Mouse (Mus musculus): ENCODE results near the gene Coq10a. TPM values are rescaled to one million over a fixed set of nuclear protein-coding genes. Genes with fewer than 3 reads are reported as not detected.

The Coq10a gene
- total RNA-seq (2021), result 10 to 100 TPM; 52.9 to 53.5 TPM

DNA sequence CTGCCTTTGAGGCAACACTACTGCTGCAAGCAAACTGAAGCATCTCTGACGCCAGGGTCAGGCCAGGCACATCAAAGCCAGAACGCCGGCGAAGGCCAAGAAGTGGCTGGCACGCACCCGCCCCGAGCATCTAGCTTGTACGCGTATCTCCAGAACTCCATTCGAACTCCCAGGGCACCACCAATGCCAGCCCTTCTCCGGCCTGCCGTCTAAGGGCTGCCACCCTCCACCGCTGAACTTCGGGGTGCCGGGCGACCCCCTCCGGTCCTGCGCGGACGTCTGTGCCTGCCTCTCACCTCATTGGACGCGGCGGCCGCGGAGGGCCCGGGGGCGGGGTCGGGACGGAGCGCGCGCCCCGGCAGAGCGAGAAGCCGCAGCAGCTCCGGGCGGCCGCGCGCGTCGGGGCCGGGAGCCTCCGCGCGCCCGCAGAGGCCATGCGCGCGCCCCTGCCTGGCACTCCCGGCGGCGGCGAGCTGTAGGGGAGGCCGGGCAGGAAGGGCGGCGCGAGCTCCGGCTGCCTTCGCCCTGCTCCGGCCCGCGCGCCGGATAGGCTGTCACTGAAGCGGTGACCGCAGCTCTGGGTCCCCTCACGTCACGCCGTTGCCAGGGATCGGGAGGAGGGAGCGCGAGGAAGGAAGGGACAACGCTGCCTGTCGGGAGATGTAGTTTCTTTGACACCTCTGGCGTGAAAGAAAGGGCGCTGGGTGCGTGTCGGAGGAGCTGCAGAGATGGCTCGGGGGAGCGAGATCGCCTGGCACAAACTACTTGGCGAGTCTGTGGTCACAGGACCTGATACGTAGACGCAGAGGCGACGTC is at the start of gene Coq10a:
TSS of gene Coq10a (minus strand) at position 596 of the 816 bp plus-strand sequence.
- peak; percentile 75 to 85 for DNase-seq (ENCODE audit: extremely low spot score in 1 of 2, low spot score in 1 of 2)

DNA sequence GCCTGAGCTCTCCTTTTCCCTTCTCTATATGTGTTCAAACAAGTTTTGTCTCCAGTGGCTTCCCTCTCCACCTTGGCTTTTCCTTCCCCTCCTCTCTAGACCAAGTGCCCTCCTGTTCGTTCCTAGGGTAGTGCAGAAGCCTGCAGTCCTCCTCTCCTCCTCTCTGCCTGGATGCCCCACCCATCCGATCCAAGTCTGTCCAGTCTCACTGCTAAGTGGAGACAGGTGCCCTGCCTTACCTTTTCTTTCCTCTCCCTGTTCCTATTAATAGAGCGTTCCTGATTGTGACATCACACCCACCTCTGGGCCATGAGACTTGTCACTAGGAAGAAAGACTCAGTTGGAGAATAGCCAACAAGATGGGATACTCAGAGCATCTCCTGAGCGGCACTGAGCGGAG is 46.1 kb upstream of the Coq10a start:
- DNase-seq (ENCODE audit: extremely low spot score in 1 of 2, low spot score in 1 of 2), result no peak

DNA sequence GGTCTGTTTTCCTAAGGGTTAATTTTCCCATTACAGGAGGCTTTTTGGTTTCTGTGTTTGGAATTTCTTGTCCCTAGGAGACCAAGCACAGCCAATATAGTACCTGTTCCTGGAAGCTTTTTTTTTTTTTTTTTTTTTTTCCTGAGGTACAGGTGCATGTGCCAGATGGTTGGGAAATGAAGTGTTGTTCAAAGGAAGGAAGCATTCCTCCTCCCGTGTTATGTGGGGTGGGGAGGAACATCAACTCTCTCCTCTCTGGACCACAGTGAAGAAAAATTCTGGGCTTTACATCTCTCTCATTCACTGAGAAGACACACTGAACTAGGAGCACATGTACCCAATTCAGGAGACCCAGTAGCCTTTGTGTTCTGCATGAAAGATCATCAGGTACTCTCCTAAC is 44.3 kb upstream of the Coq10a start:
- no peak for DNase-seq (ENCODE audit: extremely low spot score in 1 of 2, low spot score in 1 of 2)

DNA sequence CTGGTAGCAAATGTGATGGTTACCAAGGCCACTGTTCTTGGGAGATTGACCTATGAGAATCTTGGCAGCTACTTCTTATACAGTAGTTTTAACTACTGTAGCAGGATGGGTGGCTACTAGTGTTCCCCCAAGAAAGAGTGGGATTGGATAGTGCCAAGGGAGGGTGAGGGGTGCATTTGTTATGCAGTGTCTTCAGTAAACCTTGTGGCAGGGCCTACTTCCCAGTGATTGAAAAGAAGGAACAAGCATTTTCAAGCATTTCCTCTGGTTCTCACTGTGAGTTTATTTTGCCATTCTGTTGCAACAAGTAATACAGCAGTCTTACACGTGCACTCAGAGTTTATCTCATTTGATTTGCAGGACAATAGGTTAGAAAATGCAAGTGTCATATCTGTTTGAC is 43.8 kb upstream of the Coq10a start:
- DNase-seq (ENCODE audit: extremely low spot score in 1 of 2, low spot score in 1 of 2), result no peak

DNA sequence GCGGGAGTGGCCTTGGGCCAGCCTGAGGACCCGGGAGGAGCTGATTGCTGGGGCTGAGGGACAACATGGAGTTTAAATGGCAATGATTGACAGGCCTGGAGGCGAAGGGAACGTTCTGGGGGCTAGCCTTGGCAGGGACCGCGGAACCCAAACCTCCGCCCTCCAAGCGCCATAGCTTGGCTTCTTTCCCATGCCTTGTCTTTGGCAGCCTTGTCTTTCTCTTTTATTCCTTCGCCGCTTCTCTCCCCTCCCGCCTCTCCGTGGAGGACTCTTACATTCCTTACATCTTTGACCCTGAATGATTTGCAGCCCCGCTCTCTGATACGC is 43.2 kb upstream of the Coq10a start:
- no peak for DNase-seq (ENCODE audit: extremely low spot score in 1 of 2, low spot score in 1 of 2)

DNA sequence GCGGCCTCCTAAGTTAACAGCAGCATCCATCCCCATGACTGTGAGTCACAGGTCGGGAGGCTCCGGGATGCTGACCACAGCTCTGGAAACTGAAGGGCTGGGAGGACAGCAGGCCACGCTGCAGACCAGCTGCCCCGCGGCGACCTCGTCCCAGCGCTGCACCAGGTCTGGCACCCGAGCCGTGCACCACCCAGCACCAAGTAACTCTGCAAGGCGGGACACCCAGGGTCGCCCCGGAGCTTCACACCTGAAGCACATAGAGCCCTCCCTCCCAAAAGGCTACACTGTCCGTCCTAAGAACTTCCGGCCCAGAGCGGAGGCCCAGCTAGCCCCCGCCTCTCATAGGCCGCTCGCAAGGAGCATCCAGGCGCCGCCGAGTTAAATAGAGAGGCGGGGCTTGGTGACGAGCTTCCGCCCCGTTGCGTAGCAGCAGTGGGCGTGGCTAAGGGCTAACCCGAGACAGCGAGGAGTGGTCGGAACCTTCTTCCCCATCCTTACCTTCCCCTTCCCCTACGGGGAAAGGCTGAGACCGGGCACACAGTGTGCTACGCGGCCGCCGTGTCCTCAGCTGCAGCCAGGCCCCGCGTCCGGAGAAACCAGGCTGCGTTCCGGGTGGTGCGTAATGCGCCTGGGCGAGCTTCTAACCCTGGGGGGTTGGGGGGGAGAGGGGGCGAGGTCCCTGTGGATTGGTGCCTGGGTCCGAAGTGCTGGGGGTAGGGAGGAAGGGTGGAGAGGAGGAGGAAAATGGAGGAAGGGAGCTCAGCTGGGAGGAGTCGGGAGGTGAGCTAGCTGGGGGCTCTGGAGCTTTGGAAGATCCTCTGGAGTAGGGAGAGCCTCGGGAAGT is 42.6 kb upstream of the Coq10a start, which contains the start of the genes Nabp2 and Rnf41:
TSS of gene Nabp2 (minus strand) at position 282 of the 844 bp plus-strand sequence.
TSS of gene Rnf41 (plus strand) at position 447 of the 844 bp plus-strand sequence.
- DNase-seq (ENCODE audit: extremely low spot score in 1 of 2, low spot score in 1 of 2), result peak; percentile 90 to 91

DNA sequence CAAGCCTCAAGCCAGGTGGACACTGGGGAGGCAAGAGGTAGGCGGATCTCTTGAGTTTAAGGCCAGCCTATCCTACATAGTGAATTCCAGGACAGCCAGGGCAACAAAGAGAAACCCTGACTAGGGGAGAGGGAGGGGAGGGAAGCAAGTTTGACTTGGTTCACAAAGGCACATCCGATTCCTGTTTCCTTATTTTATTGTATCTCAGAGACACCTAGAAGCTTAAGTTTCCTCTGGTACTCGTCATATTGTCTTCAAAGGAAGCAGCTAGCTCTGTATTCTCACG is 41.7 kb upstream of the Coq10a start:
- no peak for DNase-seq (ENCODE audit: extremely low spot score in 1 of 2, low spot score in 1 of 2)

DNA sequence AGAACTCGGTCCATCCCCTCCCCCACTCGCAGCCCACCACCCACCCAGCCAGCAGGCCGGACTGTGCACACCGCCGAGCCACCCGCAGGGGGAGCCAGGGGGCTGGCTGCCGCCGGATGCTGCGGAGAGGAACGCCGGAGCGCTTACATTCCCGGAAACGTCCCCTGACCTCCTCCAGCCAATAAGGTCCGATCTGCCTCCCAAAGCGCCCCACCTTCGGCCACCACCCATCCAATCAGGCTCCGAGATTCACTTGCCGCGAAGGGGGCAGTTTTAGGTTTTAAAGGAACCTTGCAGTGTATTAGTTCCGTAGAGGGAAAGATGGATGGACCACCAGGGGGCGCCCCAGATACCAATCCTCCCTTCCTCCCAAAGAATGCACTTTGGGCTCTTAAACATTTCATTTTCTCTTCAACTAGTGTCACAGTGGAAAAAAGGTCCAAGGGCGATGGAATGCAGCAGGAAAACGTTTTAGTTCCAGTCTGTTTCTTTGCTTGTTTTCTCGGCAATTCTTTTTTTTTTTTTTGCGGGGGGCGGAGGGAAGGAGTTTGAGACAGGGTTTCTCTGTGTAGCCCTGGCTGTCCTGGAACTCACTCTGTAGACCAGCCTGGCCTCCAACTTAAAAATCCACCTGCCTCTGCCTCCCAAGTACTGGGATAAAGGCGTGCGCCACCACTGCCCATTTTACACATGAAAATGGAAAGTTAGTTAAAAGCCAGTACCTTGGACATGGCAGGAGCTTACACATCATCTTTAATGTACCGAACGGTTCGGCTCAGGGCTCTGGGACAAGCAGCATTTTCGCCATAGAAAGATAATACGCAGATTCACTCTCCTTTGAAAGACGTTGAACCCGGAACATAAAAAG is 41.1 kb upstream of the Coq10a start:
- DNase-seq (ENCODE audit: extremely low spot score in 1 of 2, low spot score in 1 of 2), result peak; percentile 94 to 99

DNA sequence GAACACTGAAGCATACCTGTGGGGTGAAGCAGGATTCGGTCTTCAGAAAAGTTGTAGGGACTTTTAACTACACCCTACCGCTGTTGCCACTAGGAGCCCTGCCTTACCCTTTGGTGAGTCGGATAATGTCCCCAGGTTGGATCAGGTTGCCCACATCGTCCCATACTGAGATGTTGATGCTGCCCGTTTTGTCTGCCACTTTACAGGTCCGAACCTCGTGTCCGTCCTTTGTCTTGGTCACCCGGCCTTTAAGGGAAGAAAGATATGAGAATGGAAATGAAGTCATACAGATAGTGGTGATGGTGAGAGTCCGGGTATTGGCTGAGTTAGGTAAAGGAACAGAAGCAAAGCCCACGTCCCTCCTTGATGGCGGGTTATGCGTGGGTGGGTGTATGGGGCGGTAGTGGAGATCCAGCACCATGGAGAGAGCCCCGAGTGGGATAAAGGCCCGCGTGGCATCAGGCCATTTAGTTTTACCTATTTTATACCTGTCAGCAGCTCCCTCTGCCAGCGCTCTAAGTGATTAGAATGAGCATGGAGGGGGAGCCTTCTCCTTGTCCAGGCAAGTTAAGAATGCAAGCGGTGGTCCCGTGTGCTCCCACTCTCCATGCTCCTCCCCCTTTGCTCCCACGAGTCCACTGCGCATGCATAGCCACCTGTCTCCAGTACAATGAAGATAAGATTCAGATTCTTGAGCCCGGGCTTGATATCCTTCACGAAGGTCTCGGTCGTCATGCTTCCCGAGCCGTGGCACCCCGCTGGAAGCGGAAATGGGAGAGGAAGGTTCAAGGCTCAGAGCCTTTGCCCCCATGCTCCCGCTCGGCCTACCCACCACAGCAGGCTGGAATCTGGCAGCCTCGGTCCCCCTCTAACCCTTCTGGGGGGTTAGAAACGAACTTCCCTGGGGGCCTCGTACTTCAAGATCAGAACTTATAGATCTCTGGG is 40.1 kb upstream of the Coq10a start:
- peak in 1 of 2 experiments; percentile 35 for DNase-seq (ENCODE audit: extremely low spot score in 1 of 2, low spot score in 1 of 2)

DNA sequence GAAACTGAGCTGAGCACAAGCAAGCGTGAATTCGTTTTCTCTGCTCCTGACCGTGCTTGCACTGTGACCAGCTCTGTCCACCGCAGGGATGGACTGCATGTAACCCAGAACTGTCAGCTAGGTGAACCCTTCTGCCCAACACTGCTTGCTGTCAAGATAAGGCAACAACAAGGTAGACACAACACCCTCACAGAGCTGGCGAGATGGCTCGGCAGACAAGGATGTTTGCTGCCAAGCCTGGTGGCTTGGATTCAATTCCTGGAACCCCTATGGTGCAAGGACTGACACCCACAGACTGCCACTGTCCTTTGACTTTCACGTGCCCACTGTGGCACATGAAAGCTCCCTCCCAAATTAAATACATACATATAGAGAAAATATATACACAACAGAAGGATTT is 35.1 kb upstream of the Coq10a start:
- DNase-seq (ENCODE audit: extremely low spot score in 1 of 2, low spot score in 1 of 2), result no peak

DNA sequence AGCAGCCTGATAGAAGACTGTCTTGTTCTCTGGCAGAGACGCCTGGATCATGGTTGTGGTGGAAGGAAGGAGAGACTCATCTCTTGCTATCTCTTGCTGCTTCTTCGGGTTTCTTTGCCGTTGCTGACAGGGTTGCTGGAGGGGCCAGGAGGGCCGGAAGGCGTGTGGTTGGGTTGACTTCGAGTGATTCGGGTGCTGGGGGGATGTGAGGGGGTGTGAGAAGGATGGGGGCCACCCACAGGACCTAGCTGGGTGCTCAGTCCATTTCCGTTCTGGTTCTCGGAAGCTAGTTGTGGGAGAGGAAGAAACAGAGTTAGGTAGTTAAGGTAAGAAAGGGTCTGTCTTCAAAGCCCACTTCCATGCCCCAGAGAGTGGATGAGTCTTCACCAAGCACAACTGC is 32.8 kb upstream of the Coq10a start:
- DNase-seq (ENCODE audit: extremely low spot score in 1 of 2, low spot score in 1 of 2), result no peak

DNA sequence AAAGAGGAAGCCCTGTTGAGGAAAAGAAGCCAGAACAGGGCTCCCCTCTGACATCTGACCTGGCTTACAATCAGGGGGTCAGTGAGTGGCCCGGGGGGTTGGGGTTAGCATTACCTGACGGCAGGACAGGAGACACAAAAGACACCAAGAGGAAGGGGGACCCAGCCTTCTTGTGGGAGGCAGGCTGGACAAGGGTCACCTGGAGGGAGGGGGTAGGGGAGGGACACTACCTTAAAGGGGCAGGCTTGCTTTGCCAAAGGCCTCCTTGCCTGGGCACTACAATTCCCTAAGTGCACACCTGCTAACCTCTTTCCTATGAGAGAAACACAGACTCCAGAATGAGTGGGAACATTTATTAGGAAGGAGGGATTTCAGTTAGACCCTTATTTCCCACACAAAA is 32.3 kb upstream of the Coq10a start, which contains the start of gene Slc39a5:
TSS of gene Slc39a5 (minus strand) at position 174 of the 400 bp plus-strand sequence.
- no peak for DNase-seq (ENCODE audit: extremely low spot score in 1 of 2, low spot score in 1 of 2)

DNA sequence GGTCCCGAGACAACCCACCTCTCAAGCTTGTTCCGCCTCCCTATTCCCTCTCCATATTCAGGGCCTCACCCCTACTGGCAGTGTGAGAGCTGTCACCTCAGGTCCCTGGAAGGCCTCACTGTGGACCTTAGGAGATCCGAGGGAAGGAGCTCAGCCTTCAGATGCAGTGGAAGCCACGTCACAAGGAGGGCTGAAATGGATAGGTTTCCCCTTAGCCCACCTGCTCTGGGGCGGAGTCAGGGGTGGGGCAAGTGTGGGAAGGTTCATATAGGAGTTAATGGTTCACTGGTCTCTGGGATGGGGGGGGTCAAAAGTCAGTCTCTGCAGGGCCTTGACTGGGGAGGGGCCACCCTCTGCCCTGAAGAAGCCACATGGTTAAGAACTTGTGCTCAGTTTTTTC is 31.5 kb upstream of the Coq10a start:
- DNase-seq (ENCODE audit: extremely low spot score in 1 of 2, low spot score in 1 of 2), result no peak

DNA sequence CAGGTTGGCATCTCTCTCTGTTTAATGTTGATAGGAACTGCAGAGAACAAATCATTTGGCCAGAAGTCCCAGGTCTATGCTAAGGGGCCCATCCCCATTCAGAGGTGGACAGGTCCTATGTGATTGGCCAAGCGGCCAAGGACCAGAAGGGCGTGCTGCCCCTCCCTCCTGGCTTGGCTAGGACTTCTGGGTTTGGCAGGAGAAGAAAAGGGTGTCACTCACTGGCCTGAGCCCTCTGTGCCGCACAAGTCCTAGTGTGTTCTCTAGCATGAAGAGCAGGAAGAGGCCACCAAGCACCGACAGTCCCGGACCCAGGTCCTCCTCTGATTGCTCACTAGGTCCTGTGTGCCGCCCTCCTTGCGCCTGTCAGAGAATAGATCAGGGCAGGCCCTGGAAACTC is 28.7 kb upstream of the Coq10a start:
- DNase-seq (ENCODE audit: extremely low spot score in 1 of 2, low spot score in 1 of 2), result no peak

DNA sequence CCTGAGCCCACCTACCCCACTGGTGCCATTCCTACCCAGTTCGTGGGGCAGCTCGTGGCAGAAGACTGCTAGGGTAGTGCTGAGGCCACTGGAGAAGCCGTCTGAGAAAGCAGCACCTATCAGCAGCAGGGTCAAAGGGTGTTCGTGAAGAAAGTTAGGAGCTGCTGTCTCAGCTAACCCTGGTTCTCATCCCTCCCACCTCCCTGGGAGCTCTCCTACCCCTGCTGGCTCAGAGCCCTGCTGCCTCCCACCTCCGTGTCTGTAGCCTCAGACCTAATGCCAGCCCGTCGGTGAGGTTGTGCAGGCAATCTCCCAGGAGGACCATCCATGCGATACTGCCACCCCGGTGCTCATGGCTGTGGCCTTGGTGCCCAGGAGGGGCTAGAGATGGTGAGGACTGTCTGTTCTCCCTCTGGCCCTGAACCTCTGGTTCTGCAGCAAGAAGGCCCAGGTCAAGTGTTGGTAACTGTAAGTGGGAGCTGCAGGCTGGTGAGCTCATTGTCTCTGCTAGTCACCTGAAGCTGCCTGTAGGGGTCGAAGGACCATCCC is 28.0 kb upstream of the Coq10a start:
- no peak for DNase-seq (ENCODE audit: extremely low spot score in 1 of 2, low spot score in 1 of 2)

DNA sequence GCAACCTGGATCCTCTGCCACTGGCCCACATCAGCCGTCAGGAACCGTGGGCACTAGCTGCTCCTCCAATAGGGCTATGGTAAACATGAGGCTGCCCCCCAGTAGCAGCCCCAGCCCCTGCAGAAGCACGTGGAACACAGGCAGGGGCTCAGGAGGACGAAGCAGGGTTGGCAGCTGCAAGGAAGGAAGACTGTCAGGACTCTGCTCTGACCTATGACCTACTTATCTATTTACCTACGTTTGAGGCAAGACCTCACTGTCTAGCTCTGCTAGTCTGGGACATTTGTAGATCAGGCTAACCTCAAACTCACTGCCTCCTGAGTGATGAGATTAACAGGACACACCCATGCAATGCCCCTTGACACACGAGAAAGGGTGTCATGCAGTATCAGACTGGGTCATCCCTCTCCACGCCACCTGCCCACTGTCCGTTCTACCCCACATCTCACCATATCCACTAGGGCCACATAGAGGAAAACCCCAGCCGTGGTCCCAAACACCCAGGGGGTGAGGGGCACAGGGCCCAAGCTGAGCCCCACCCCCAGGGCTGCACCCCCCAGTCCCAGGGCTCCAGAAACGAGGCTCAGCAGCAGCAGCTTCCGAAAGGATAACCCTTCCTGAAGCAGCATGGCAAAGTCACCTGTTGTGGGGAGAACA is 27.3 kb upstream of the Coq10a start:
- DNase-seq (ENCODE audit: extremely low spot score in 1 of 2, low spot score in 1 of 2), result no peak

DNA sequence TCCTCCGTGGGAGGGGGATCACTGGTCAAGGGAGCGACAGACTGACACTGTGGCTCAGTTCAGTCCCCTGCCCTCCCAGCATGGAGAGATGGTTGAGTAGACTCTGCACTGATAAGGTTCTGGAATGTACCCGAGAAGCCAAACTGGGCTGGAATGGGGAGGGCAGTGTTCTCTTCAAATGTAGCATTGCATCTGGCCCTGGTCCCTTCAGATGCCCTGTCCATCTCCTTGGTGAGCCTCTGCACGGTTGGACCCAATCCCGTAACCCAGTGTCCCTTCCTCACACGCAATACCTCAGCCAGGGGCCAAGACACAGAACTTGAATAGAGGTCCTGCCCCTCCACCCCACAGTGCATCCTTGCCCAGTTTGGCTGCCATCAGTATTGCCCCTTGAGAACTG is 23.1 kb upstream of the Coq10a start:
- no peak for DNase-seq (ENCODE audit: extremely low spot score in 1 of 2, low spot score in 1 of 2)

DNA sequence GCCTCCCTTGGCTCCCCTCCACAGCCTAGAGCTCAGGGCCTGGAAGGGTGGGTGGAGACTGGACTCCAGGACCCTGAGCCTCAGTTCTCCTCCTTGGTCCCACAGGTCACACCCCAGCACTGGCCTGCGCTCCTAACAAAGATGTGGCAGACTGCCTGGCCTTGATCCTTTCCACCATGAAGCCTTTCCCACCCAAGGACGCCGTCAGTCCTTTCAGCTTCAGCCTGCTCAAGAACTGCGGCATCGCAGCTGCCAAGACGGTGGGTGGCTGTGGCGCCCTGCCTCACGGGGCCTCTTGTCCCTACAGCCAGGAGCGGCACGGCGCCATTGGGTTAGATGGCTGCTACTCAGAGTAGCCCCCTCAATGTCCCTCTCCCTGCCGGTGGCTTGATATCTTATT is 21.6 kb upstream of the Coq10a start:
- DNase-seq (ENCODE audit: extremely low spot score in 1 of 2, low spot score in 1 of 2), result no peak

DNA sequence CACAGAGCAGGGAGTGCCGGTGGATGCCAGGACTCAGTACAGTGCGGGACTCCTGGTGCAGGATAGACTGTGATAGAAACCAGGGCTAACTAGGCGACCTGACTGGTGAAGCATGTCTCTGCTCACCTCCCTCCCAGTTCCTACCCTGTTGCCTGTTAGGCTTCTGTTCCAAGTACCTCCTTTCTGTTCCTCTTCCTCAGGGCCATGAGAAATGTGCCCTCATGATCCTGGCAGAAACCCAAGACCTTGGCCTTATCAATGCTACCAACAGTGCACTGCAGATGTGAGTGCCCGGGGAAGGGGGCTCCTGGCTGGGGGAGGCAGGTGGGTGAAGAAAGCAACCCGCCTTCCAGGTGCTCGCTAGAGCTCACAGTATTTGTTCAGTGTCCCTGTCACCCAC is 20.8 kb upstream of the Coq10a start:
- no peak for DNase-seq (ENCODE audit: extremely low spot score in 1 of 2, low spot score in 1 of 2)
